Mouse (Mus musculus): ENCODE data around the gene Dkk1. TPM values are rescaled to one million over a fixed set of nuclear protein-coding genes. Genes with fewer than 3 reads are reported as not detected.
"Not testable (repeated sequence)": the region's sequence is repeated elsewhere in the genome, so short reads cannot be mapped to it uniquely, and the experiment has no call there.

Gene Dkk1
- polyA plus RNA-seq, 1 experiment from 2014 or later, result 0.78 TPM

DNA sequence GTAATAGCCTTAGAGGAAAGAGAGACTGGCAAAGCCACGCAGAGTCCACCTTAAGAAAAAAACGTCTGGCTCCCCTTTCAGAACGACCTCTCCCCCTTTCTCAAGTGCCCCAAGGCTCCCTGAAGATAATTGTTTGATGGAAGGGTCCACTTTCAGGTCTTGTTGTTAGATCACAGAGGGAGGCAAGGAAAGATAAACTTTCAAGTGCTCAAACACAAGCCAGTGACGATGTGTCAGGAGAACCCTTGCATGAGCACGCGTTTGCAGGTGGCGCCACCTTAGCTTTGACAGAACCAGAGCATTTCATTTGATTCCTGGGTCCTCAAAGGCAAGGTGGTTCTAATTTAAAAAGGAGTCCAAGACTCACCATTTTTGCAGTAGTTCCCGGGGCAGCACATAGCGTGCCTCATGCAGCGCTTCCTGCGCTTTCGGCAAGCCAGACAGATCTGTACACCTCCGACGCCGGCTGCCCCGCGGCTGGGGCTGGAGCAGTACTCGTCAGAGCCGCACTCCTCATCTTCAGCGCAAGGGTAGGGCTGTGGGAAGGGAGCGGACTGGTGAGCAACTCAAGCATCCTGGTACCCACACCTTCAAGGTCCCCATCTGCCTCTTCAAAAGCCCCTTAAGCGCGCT, 938 bp downstream of the Dkk1 start:
- Histone ChIP-seq H3K4me3 (ENCODE audit: low read length) (peak overlapping the region; percentile 44), H3K9me3 (ENCODE audit: control insufficient read depth, low read length) (no peaks in the 10 kb centered on the region), H3K4me2 (ENCODE audit: low read depth, low read length) (peak overlapping the region; percentile 68), H3K9ac (ENCODE audit: low read length) (no peak overlapping the region), H3K27ac (ENCODE audit: low read length) (no peak overlapping the region), H3K27me3 (ENCODE audit: control insufficient read depth, insufficient read depth, low read depth, low read length) (peaks cover 33% of the 10 kb centered on the region), H3K4me1 (replicated peaks; ENCODE audit: control insufficient read depth, insufficient read depth, low read length) (peaks cover 7% of the 10 kb centered on the region), H3K36me3 (ENCODE audit: control insufficient read depth, insufficient read depth, low read length) (no peaks in the 10 kb centered on the region)
- WGBS, result under 1% methylated on average over 23 of the region's 23 CpGs
- peak; percentile 26 for ATAC-seq (ENCODE audit: low read depth)

DNA sequence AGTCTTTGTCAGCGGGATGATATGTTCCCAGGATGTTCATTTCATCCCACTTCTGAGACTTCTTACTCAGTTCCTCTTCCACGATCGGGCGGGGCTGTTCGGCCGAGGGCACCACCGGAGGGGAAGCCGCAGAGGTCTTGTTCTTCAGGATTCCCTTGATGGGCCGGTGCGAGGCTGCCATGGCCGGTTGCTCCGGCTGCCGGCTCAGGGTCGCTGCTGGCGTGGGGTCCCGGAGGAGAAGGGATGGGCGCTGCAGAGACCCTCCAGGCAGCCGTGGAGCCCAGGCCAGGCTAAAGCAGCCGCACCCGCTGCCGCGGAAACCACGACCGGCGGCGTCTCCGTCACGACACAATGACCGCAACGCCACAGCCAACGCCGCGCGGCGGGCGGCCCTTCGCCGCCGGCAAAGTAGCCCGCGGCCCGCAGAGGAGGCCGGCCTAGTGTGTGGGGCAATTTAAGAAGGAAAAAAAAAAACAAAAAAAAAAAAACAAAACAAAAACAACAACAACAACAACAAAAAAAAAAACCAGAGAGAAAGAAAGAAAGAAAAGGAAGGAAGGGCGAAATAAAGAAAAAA, 10.0 kb downstream of the Dkk1 start:
- not testable (repeated sequence) for H3K27ac ChIP-seq (ENCODE audit: low read length); H3K27me3 ChIP-seq (ENCODE audit: control insufficient read depth, insufficient read depth, low read depth, low read length); ATAC-seq (ENCODE audit: low read depth); H3K9me3 ChIP-seq (ENCODE audit: control insufficient read depth, low read length); H3K4me1 ChIP-seq (replicated peaks; ENCODE audit: control insufficient read depth, insufficient read depth, low read length); H3K36me3 ChIP-seq (ENCODE audit: control insufficient read depth, insufficient read depth, low read length)
- Histone ChIP-seq H3K4me3 (ENCODE audit: low read length) (peak overlapping the region; percentile 50), H3K9ac (ENCODE audit: low read length) (peak overlapping the region; percentile 50; the same call in 1 of the 2 replicates), H3K4me2 (ENCODE audit: low read depth, low read length) (peak overlapping the region; percentile 75)
- 2% methylated on average over 38 of the region's 44 CpGs for WGBS

DNA sequence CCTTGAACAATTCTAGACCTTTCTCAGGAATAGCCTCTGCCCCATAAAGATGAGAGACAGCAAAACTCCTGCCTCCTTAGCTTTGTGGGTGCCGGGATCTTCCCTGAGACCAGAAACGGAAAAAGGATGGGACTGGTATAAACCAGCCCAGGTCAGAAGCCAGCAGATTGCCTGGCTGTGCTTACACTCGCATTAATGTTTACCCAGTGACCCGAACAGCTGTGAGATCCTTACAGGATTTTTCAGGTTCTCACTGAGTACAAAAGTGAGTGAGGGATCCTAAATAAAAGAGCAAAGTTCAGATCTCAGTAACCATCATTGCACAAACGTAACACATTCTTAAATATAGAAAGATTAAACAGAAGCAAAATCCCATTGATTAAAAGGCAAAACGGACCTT, 32.7 kb downstream of the Dkk1 start:
- Histone ChIP-seq H3K4me3 (ENCODE audit: low read length) (no peak overlapping the region), H3K9ac (ENCODE audit: low read length) (no peak overlapping the region), H3K9me3 (ENCODE audit: control insufficient read depth, low read length) (no peaks in the 10 kb centered on the region), H3K36me3 (ENCODE audit: control insufficient read depth, insufficient read depth, low read length) (no peaks in the 10 kb centered on the region), H3K27me3 (ENCODE audit: control insufficient read depth, insufficient read depth, low read depth, low read length) (no peaks in the 10 kb centered on the region), H3K27ac (ENCODE audit: low read length) (no peak overlapping the region), H3K4me1 (replicated peaks; ENCODE audit: control insufficient read depth, insufficient read depth, low read length) (no peaks in the 10 kb centered on the region), H3K4me2 (ENCODE audit: low read depth, low read length) (no peak overlapping the region)
- ATAC-seq (ENCODE audit: low read depth), result no peak
- WGBS, result 39% methylated on average over 6 of the region's 6 CpGs

DNA sequence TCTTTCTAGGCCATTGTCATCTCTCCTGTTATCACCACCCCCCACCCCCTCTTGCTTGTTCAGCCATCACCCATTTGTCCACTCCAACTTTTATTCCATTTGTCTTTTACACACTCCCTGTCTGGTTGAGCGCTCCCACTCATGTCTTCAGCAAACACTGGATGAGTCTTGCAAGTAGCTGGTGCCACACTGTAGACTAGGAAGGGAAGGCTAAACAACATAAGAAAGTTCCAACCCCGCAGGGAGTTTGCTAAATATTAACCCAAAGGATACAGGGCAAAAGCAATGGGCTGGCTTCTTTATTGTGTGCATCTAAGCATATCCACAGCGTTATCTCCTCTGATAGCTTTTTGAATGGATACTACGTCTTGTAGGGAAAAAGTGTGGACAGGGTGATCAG, 39.0 kb downstream of the Dkk1 start:
- Histone ChIP-seq H3K9ac (ENCODE audit: low read length) (no peak overlapping the region), H3K4me3 (ENCODE audit: low read length) (no peak overlapping the region), H3K27me3 (ENCODE audit: control insufficient read depth, insufficient read depth, low read depth, low read length) (no peaks in the 10 kb centered on the region), H3K4me2 (ENCODE audit: low read depth, low read length) (no peak overlapping the region), H3K27ac (ENCODE audit: low read length) (no peak overlapping the region), H3K36me3 (ENCODE audit: control insufficient read depth, insufficient read depth, low read length) (no peaks in the 10 kb centered on the region), H3K9me3 (ENCODE audit: control insufficient read depth, low read length) (no peaks in the 10 kb centered on the region), H3K4me1 (replicated peaks; ENCODE audit: control insufficient read depth, insufficient read depth, low read length) (no peaks in the 10 kb centered on the region)
- no peak for ATAC-seq (ENCODE audit: low read depth)
- 59% methylated on average over 4 of the region's 4 CpGs for WGBS

DNA sequence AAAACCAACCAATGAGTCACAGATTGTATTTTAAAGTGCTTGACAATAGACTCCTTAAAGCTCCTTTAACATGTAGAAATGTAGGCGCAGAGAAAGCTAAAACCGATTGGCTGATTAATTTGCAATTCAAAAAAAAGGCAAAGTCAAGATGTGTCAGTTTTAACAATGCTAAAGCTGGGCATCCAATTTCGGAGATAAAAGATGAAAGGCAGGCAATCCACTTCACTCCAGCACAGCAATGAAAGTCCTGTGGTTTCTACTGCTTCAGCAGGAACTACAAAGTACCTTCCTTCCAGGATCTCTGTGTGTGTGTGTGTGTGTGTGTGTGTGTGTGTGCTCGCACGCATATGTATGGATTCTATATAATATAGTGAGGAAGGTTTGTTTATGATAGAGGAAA, 44.0 kb downstream of the Dkk1 start:
- H3K27ac ChIP-seq (ENCODE audit: low read length), result no peak overlapping the region
- ATAC-seq (ENCODE audit: low read depth), result no peak
- H3K9me3 ChIP-seq (ENCODE audit: control insufficient read depth, low read length), result no peaks in the 10 kb centered on the region
- 39% methylated on average over 5 of the region's 5 CpGs for WGBS
- no peaks in the 10 kb centered on the region for H3K4me1 ChIP-seq (replicated peaks; ENCODE audit: control insufficient read depth, insufficient read depth, low read length)
- no peaks in the 10 kb centered on the region for H3K36me3 ChIP-seq (ENCODE audit: control insufficient read depth, insufficient read depth, low read length)
- no peak overlapping the region for H3K9ac ChIP-seq (ENCODE audit: low read length)
- no peak overlapping the region for H3K4me3 ChIP-seq (ENCODE audit: low read length)
- H3K27me3 ChIP-seq (ENCODE audit: control insufficient read depth, insufficient read depth, low read depth, low read length), result no peaks in the 10 kb centered on the region
- no peak overlapping the region for H3K4me2 ChIP-seq (ENCODE audit: low read depth, low read length)
